In the genomic region with DNA sequence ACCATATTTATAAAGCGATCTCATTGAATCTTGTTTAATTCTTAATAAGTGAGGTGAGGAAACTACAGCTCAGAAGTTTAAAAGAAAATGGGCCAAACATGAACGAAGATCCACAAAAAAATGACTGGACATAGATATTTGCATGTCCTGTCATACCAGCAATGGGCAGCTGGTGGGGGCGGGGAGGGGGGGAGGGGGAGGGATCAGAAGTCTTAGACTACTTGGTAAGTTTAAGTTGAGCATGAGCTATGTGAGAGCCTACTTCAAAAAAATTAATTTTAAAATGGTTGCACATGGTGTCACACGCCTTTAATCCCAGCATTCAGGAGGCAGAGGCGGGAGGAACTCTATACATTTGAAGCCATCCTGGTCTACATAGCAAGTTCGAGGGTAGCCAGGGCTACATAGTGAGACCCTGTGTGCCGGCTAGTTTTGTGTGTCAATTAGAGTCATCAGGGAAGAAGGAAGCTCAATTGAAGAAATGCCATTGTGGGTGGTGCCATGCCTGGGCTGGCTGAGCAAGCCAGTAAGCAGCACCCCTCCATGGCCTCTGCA, we compare ENCODE assay signal across 9 mouse cellular contexts. TPM values are rescaled to one million over a fixed set of nuclear protein-coding genes. Genes with fewer than 3 reads are reported as not detected.
DNase-seq lines count a peak whose midpoint lies in the region; ATAC-seq and TF ChIP-seq lines count a peak whose summit lies in the region.
"Had no signal": no experiment of that assay in that cellular context is flagged by ENCODE, and none has a peak within 500 bp of the region (broad histone marks: within the 10 kb centered on the region; RNA-seq: fewer than 3 reads in every experiment).

No protein-coding gene starts in this region.

- ATAC-seq in heart, embryonic 15.5 days (replicated peaks; ENCODE audit: insufficient number of reproducible peaks, insufficient read depth, low FRiP score, low read depth), result no peak
- ATAC-seq in hindbrain, embryonic 13.5 days (ENCODE audit: low FRiP score), result peak; percentile 14
- peak; percentile 32 for ATAC-seq in midbrain, embryonic 15.5 days (replicated peaks)

- TF ChIP-seq CTCF in bone marrow macrophage, adult 2 months (IDR thresholded peaks at IDR 0.05; ENCODE audit: low read depth, low read length), result peak; percentile 4; the same call in 1 of the 2 replicates

- H3K9ac ChIP-seq in heart, embryonic 15.5 days, result 0 out of 2 replicates have a peak overlapping the region, but pooled peaks have one; percentile 93
- peak overlapping the region; percentile 99 for H3K9ac ChIP-seq in hindbrain, embryonic 13.5 days
- H3K9ac ChIP-seq in midbrain, embryonic 15.5 days, result no peak overlapping the region; the same call in 1 of the 2 replicates

- peak overlapping the region; percentile 90 for H3K4me3 ChIP-seq in heart, embryonic 15.5 days
- H3K4me3 ChIP-seq in bone marrow macrophage, adult 2 months (ENCODE audit: insufficient read depth, low read length), result no peak overlapping the region
- H3K4me3 ChIP-seq in hindbrain, embryonic 13.5 days, result peak overlapping the region; percentile 98
- peak overlapping the region; percentile 83 for H3K4me3 ChIP-seq in midbrain, embryonic 15.5 days

- no peaks in the 10 kb centered on the region for H3K27me3 ChIP-seq in heart, embryonic 15.5 days
- no peaks in the 10 kb centered on the region for H3K27me3 ChIP-seq in hindbrain, embryonic 13.5 days
- H3K27me3 ChIP-seq in midbrain, embryonic 15.5 days (replicated peaks), result no peaks in the 10 kb centered on the region
- H3K27me3 ChIP-seq: Patski had no signal

- peaks cover 14% of the 10 kb centered on the region for H3K4me1 ChIP-seq in heart, embryonic 15.5 days (replicated peaks)
- peaks cover 21% of the 10 kb centered on the region for H3K4me1 ChIP-seq in bone marrow macrophage, adult 2 months (ENCODE audit: control insufficient read depth, insufficient read depth, low read length)
- H3K4me1 ChIP-seq in hindbrain, embryonic 13.5 days (replicated peaks), result peaks cover 19% of the 10 kb centered on the region
- H3K4me1 ChIP-seq in midbrain, embryonic 15.5 days, result peaks cover 15% of the 10 kb centered on the region

- no peak overlapping the region for H3K27ac ChIP-seq in heart, embryonic 15.5 days
- no peak overlapping the region for H3K27ac ChIP-seq in bone marrow macrophage, adult 2 months (ENCODE audit: insufficient read depth, low read depth, low read length)
- H3K27ac ChIP-seq in hindbrain, embryonic 13.5 days, result peak overlapping the region; percentile 94; the same call in 1 of the 2 replicates
- peak overlapping the region; percentile 95; the same call in 1 of the 2 replicates for H3K27ac ChIP-seq in midbrain, embryonic 15.5 days

- no peak for TF ChIP-seq POLR2A in bone marrow macrophage, adult 2 months (IDR thresholded peaks at IDR 0.05; ENCODE audit: borderline replicate concordance, low read depth, low read length)

- peak overlapping the region; percentile 83 for H3K4me2 ChIP-seq in heart, embryonic 15.5 days
- H3K4me2 ChIP-seq in hindbrain, embryonic 13.5 days, result peak overlapping the region; percentile 93; the same call in 1 of the 2 replicates
- H3K4me2 ChIP-seq in midbrain, embryonic 15.5 days, result peak overlapping the region; percentile 60

- H3K36me3 ChIP-seq in heart, embryonic 15.5 days, result peaks cover 21% of the 10 kb centered on the region
- H3K36me3 ChIP-seq in hindbrain, embryonic 13.5 days, result peaks cover 25% of the 10 kb centered on the region
- peaks cover 8% of the 10 kb centered on the region for H3K36me3 ChIP-seq in midbrain, embryonic 15.5 days (replicated peaks)

- H3K9me3 ChIP-seq in heart, embryonic 15.5 days (replicated peaks), result no peaks in the 10 kb centered on the region
- H3K9me3 ChIP-seq in hindbrain, embryonic 13.5 days, result no peaks in the 10 kb centered on the region
- H3K9me3 ChIP-seq in midbrain, embryonic 15.5 days, result no peaks in the 10 kb centered on the region

- 58% methylated on average over 7 of the region's 7 CpGs for WGBS in heart, embryonic 15.5 days
- WGBS in hindbrain, embryonic 13.5 days, result 69% methylated on average over 7 of the region's 7 CpGs
- WGBS in midbrain, embryonic 15.5 days, result 61% methylated on average over 7 of the region's 7 CpGs

- no peak for DNase-seq in heart, postnatal 4 days
- DNase-seq in cerebellum, postnatal 25 days, result no peak
- no peak for DNase-seq in kidney, postnatal 14 days
- DNase-seq in thymus, postnatal 4 days, result no peak

RNA-seq across cellular contexts. Expression of gene Dync1li2, which starts 0.4 kb away (rescaled TPM):
- polyA plus RNA-seq in heart, embryonic 15.5 days (2015; fragmentation: Nextera tagmentation; extraction: Ambion mirVana), result 50.4 and 52.4 TPM in 2 replicates
- total RNA-seq in heart, postnatal 4 days (2021), result 100 to 1,000 TPM in 1 of 2 experiments, 10 to 100 TPM in 1; 92.6 to 107 TPM
- 60.7 and 65.3 TPM in 2 replicates for polyA plus RNA-seq in bone marrow macrophage, adult 2 months (2012; ENCODE audit: insufficient read depth, insufficient read length, missing spikeins)
- 115 and 120 TPM in 2 replicates for polyA plus RNA-seq in hindbrain, embryonic 13.5 days (2015; fragmentation: Nextera tagmentation; extraction: Ambion mirVana)
- polyA plus RNA-seq in midbrain, embryonic 15.5 days (2015; fragmentation: Nextera tagmentation; extraction: Ambion mirVana), result 112 and 123 TPM in 2 replicates

RNA-seq across cellular contexts. Expression of gene Cmtm4, which starts 47.6 kb away (rescaled TPM):
- 1.3 and 1.5 TPM in 2 replicates for polyA plus RNA-seq in heart, embryonic 15.5 days (2015; fragmentation: Nextera tagmentation; extraction: Ambion mirVana)
- 10 to 100 TPM; 17.1 to 17.2 TPM for total RNA-seq in heart, postnatal 4 days (2021)
- 12.2 and 12.3 TPM in 2 replicates for polyA plus RNA-seq in bone marrow macrophage, adult 2 months (2012; ENCODE audit: insufficient read depth, insufficient read length, missing spikeins)
- 2.1 and 2.3 TPM in 2 replicates for polyA plus RNA-seq in hindbrain, embryonic 13.5 days (2015; fragmentation: Nextera tagmentation; extraction: Ambion mirVana)
- 2.4 and 2.6 TPM in 2 replicates for polyA plus RNA-seq in midbrain, embryonic 15.5 days (2015; fragmentation: Nextera tagmentation; extraction: Ambion mirVana)

Comparison
In these comparisons a context has a peak if more than half of its experiments do, and no peak if none do; other contexts are left out.
1. H3K27ac ChIP-seq: peak in hindbrain, embryonic 13.5 days (single experiment) and midbrain, embryonic 15.5 days (single experiment); none in heart, embryonic 15.5 days (single experiment) and bone marrow macrophage, adult 2 months (single experiment).
2. Peak in every context shown above with its lines, with median percentiles within 50 percentile points of each other: H3K4me2 ChIP-seq.